Mouse (Mus musculus) MEL (cell line): Measurements from ENCODE around the gene Rundc3a.
A peak's percentile ranks its signal among the peaks of the same experiment; 100 is the strongest.

ENCODE experiments used
- CTCF ChIP-seq, 3 experiments: IDR thresholded peaks in 2 of 3; conservative IDR thresholded peaks in 1 of 3; 2 replicates each; pipeline ENCODE4 v1.5.1; 2011 to 2012; ENCODE audit warnings: low read length in 3 of 3, low read depth in 2 of 3, mild to moderate bottlenecking in 2 of 3, improper control_type of control experiment in 1 of 3, inconsistent platforms in 1 of 3, mixed read lengths in 1 of 3, moderate library complexity in 1 of 3; ENCODE audit not compliant: control insufficient read depth in 1 of 3, insufficient read depth in 1 of 3, poor library complexity in 1 of 3, severe bottlenecking in 1 of 3
- EP300 ChIP-seq, 2 experiments: IDR thresholded peaks; 2 replicates each; pipeline ENCODE4 v1.6.1; 2011; ENCODE audit warnings: improper control_type of control experiment in 2 of 2, low read length in 2 of 2, low read depth in 1 of 2, mild to moderate bottlenecking in 1 of 2
- ETS1 ChIP-seq: IDR thresholded peaks from 2 replicates; pipeline ENCODE4 v1.6.1; 2012; ENCODE audit warnings: low read depth, mild to moderate bottlenecking, inconsistent platforms, low read length, improper control_type of control experiment, moderate library complexity
- GATA1 ChIP-seq: IDR thresholded peaks from 2 replicates; pipeline ENCODE4 v1.6.1; 2011; ENCODE audit warnings: low read depth, low read length, improper control_type of control experiment
- POLR2A ChIP-seq, 2 experiments: IDR thresholded peaks; 2 replicates each; pipeline ENCODE4 v1.6.1; 2011 to 2012; ENCODE audit warnings: low read length in 2 of 2, mild to moderate bottlenecking in 2 of 2, control low read depth in 1 of 2, improper control_type of control experiment in 1 of 2, low read depth in 1 of 2, moderate library complexity in 1 of 2; ENCODE audit not compliant: control insufficient read depth in 1 of 2, insufficient read depth in 1 of 2, poor library complexity in 1 of 2
- POLR2AphosphoS5 ChIP-seq: IDR thresholded peaks from 2 replicates; pipeline ENCODE4 v1.6.1; 2012; ENCODE audit warnings: low read depth, borderline replicate concordance, mild to moderate bottlenecking, inconsistent platforms, low read length, moderate library complexity, mixed read lengths
- RAD21 ChIP-seq: IDR thresholded peaks from 2 replicates; pipeline ENCODE4 v1.6.1; 2011; ENCODE audit warnings: mild to moderate bottlenecking, low read depth, low read length, improper control_type of control experiment
- USF2 ChIP-seq, 2 experiments: IDR thresholded peaks; 2 replicates each; pipeline ENCODE4 v1.6.1; 2011 to 2012; ENCODE audit warnings: improper control_type of control experiment in 2 of 2, low read length in 2 of 2, borderline replicate concordance in 1 of 2, inconsistent platforms in 1 of 2, low read depth in 1 of 2, mild to moderate bottlenecking in 1 of 2; ENCODE audit not compliant: insufficient read depth in 1 of 2

DNA sequence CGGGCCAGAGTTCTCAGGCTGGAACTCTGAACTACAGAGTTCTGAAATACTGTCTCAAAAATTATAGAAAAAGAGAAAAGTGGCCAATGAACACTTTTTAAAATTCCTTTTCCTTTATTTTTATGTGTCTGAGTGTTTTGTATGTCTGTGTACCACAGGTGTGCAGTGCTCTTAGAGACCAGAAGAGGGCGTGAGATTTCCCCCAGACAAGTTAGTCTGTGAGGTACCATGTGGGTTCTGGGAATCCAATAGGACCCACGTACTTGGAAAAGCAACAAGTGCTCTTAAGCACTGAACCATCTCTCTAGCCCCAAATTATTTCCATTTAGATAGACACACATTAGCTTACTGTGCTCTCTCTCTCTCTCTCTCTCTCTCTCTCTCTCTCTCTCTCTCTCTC is 48.2 kb downstream of the Rundc3a start:
- no peak for TF ChIP-seq POLR2AphosphoS5
- TF ChIP-seq CTCF (IDR thresholded peaks at IDR 0.05 in 2 of 3, conservative IDR thresholded peaks at IDR 0.05 in 1 of 3; ENCODE audit: control insufficient read depth in 1 of 3, insufficient read depth in 1 of 3, low read depth in 2 of 3, low read length in 3 of 3, poor library complexity in 1 of 3, severe bottlenecking in 1 of 3) = peak; percentile 40 to 61 (median 56)
- no peak for TF ChIP-seq EP300 (IDR thresholded peaks at IDR 0.05; ENCODE audit: low read depth in 1 of 2, low read length in 2 of 2)
- TF ChIP-seq RAD21 = peak; percentile 18
- no peak for TF ChIP-seq ETS1
- no peak for TF ChIP-seq POLR2A (IDR thresholded peaks at IDR 0.05; ENCODE audit: control insufficient read depth in 1 of 2, insufficient read depth in 1 of 2, low read depth in 1 of 2, low read length in 2 of 2, poor library complexity in 1 of 2)
- TF ChIP-seq GATA1 = no peak
- no peak for TF ChIP-seq USF2 (IDR thresholded peaks at IDR 0.05; ENCODE audit: borderline replicate concordance in 1 of 2, insufficient read depth in 1 of 2, low read depth in 1 of 2, low read length in 2 of 2)
